Mouse (Mus musculus) retina, postnatal 7 days (tissue): ENCODE data around the gene Gal3st2c.
"Not testable (repeated sequence)": the region's sequence is repeated elsewhere in the genome, so short reads cannot be mapped to it uniquely, and the experiment has no call there.

Source experiments
- DNase-seq: peaks from one replicate; pipeline ENCODE4 v3.0.0-alpha.2; 2012; ENCODE audit warnings: low read depth, low spot score

Gal3st2c gene

GRCm38 (mm10) chr1:94046544-94046943 is 56.2 kb downstream of the Gal3st2c start:
- DNase-seq: no peak

GRCm38 (mm10) chr1:94051104-94051503 is 60.8 kb downstream of the Gal3st2c start:
- DNase-seq: no peak

GRCm38 (mm10) chr1:94052373-94052772 is 62.1 kb downstream of the Gal3st2c start, which contains the start of gene Pdcd1:
Gene Pdcd1 (minus strand): TSS chr1:94052553.
- no peak for DNase-seq

GRCm38 (mm10) chr1:94053530-94054216 is 63.4 kb downstream of the Gal3st2c start:
- no peak for DNase-seq

GRCm38 (mm10) chr1:94054481-94054880 is 64.2 kb downstream of the Gal3st2c start:
- DNase-seq: no peak

GRCm38 (mm10) chr1:94055966-94056365 is 65.7 kb downstream of the Gal3st2c start:
- DNase-seq: no peak

- DNase-seq: no peak
These were observed 67.1 kb downstream of the Gal3st2c start for GRCm38 (mm10) chr1:94057401-94057800.

- not testable (repeated sequence) for DNase-seq
These were observed 68.0 kb downstream of the Gal3st2c start for GRCm38 (mm10) chr1:94058281-94058680.
